Mouse (Mus musculus) kidney, embryonic 14.5 days (tissue): Measurements from ENCODE around the gene Prtn3. TPM values are rescaled to one million over a fixed set of nuclear protein-coding genes. Genes with fewer than 3 reads are reported as not detected.

Experiments
- ATAC-seq: fragments of 200-750 bp; cut with Nextera tagmentation; 2 replicates; pipeline ENCODE4 v1.8.0; 2017; ENCODE audit warnings: moderate number of reproducible peaks, mild to moderate bottlenecking, moderate TSS enrichment, moderate library complexity; ENCODE audit not compliant: low FRiP score, low TSS enrichment
- H3K27ac ChIP-seq: fragments of 300-500 bp; sonication (generic); 2 replicates; pipeline ENCODE4 v1.5.1; 2014; ENCODE audit warnings: low read depth, mild to moderate bottlenecking, low read length, moderate library complexity, mixed read lengths
- H3K27me3 ChIP-seq: fragments of 300-500 bp; sonication (generic); 2 replicates; pipeline ENCODE4 v1.6.1; 2014; ENCODE audit warnings: mild to moderate bottlenecking, low read length; ENCODE audit not compliant: control insufficient read depth, insufficient read depth
- H3K36me3 ChIP-seq: fragments of 300-500 bp; sonication (generic); 2 replicates; pipeline ENCODE4 v1.6.1; 2014; ENCODE audit warnings: low read length, mixed read lengths; ENCODE audit not compliant: control insufficient read depth, insufficient read depth
- H3K4me1 ChIP-seq: fragments of 300-500 bp; sonication (generic); 2 replicates; pipeline ENCODE4 v1.6.1; 2014; ENCODE audit warnings: low read length, mixed read lengths; ENCODE audit not compliant: control insufficient read depth, insufficient read depth
- H3K4me2 ChIP-seq: fragments of 300-500 bp; sonication (generic); replicated peaks from 2 replicates; pipeline ENCODE4 v1.6.1; 2014; ENCODE audit warnings: low read depth, mild to moderate bottlenecking, low read length
- H3K4me3 ChIP-seq: fragments of 300-500 bp; sonication (generic); 2 replicates; pipeline ENCODE4 v1.5.1; 2014; ENCODE audit warnings: mild to moderate bottlenecking, low read length
- H3K9ac ChIP-seq: fragments of 300-500 bp; sonication (generic); 2 replicates; pipeline ENCODE4 v1.6.1; 2014; ENCODE audit warnings: low read depth, mild to moderate bottlenecking, low read length, moderate library complexity
- H3K9me3 ChIP-seq: fragments of 300-500 bp; sonication (generic); 2 replicates; pipeline ENCODE4 v1.6.1; 2016; ENCODE audit warnings: low read length; ENCODE audit not compliant: control insufficient read depth
- WGBS: fragments of 180-500 bp; shearing (Covaris S2); extraction: QIAGEN DNeasy Blood & Tissue Kit; methylation state at CpG from one replicate; pipeline ENCODE4 v1.1.7; 2014; 5-methylcytosine and 5-hydroxymethylcytosine counted together
- polyA plus RNA-seq: library from polyadenylated mRNA; unstranded; fragments of >200 nt; fragmentation: Nextera tagmentation; extraction: Ambion mirVana; gene quantifications from 2 replicates; pipeline ENCODE4 v1.2.1, GENCODE M21; 2014

Gene Prtn3
- polyA plus RNA-seq, 1 experiment from 2014 or later, result 9.6 TPM

- no peak for ATAC-seq
- Histone ChIP-seq H3K9me3 (no peaks in the 10 kb centered on the region), H3K4me1 (peaks cover 37% of the 10 kb centered on the region), H3K9ac (no peak overlapping the region), H3K36me3 (no peaks in the 10 kb centered on the region), H3K27ac (no peak overlapping the region), H3K4me3 (no peak overlapping the region), H3K27me3 (peaks cover 31% of the 10 kb centered on the region), H3K4me2 (no peak overlapping the region; the same call in 1 of the 2 replicates)
- 12% methylated on average over 29 of the region's 29 CpGs for WGBS
Observed at GRCm38 (mm10) chr10:79924998-79925784, 50.9 kb downstream of the Prtn3 start.

GRCm38 (mm10) chr10:79925785-79926490 lies 51.7 kb downstream of the Prtn3 start:
- peaks cover 4% of the 10 kb centered on the region for H3K36me3 ChIP-seq
- peak; percentile 2; the same call in 1 of the 2 replicates for ATAC-seq
- peaks cover 23% of the 10 kb centered on the region for H3K27me3 ChIP-seq
- peaks cover 32% of the 10 kb centered on the region for H3K4me1 ChIP-seq
- H3K4me2 ChIP-seq, result peak overlapping the region; percentile 88
- peak overlapping the region; percentile 83 for H3K9ac ChIP-seq
- H3K27ac ChIP-seq, result peak overlapping the region; percentile 97; the same call in 1 of the 2 replicates
- WGBS, result 9% methylated on average over 15 of the region's 15 CpGs
- no peaks in the 10 kb centered on the region for H3K9me3 ChIP-seq
- H3K4me3 ChIP-seq, result peak overlapping the region; percentile 74

- Histone ChIP-seq H3K27me3 (peaks cover 15% of the 10 kb centered on the region), H3K27ac (peak within 1 kb of the TSS; percentile 97), H3K36me3 (peaks cover 11% of the 10 kb centered on the region), H3K4me1 (peaks cover 28% of the 10 kb centered on the region), H3K4me3 (peak within 1 kb of the TSS; percentile 74), H3K9ac (peak within 1 kb of the TSS; percentile 83), H3K4me2 (peak within 1 kb of the TSS; percentile 88), H3K9me3 (no peaks in the 10 kb centered on the region)
- ATAC-seq, result peak; percentile 70
- WGBS, result under 1% methylated on average over 63 of the region's 63 CpGs
Observed at GRCm38 (mm10) chr10:79926491-79927323, 52.4 kb downstream of the Prtn3 start, which contains the start of gene Arid3a. Gene Arid3a, plus strand, starts transcription at chr10:79927043.

GRCm38 (mm10) chr10:79927324-79928029 lies 53.2 kb downstream of the Prtn3 start:
- H3K4me3 ChIP-seq, result peak overlapping the region; percentile 74
- ATAC-seq, result peak; percentile 47
- peaks cover 8% of the 10 kb centered on the region for H3K27me3 ChIP-seq
- under 1% methylated on average over 52 of the region's 54 CpGs for WGBS
- H3K27ac ChIP-seq, result peak overlapping the region; percentile 97
- H3K4me1 ChIP-seq, result peaks cover 33% of the 10 kb centered on the region
- H3K9me3 ChIP-seq, result no peaks in the 10 kb centered on the region
- peak overlapping the region; percentile 88 for H3K4me2 ChIP-seq
- H3K9ac ChIP-seq, result peak overlapping the region; percentile 83
- peaks cover 19% of the 10 kb centered on the region for H3K36me3 ChIP-seq

GRCm38 (mm10) chr10:79928030-79928694 lies 53.9 kb downstream of the Prtn3 start:
- H3K36me3 ChIP-seq, result peaks cover 19% of the 10 kb centered on the region
- peak overlapping the region; percentile 74 for H3K4me3 ChIP-seq
- no peaks in the 10 kb centered on the region for H3K9me3 ChIP-seq
- ATAC-seq, result 0 out of 2 replicates have a peak, but pooled peaks have one; percentile 3
- WGBS, result under 1% methylated on average over 29 of the region's 29 CpGs
- H3K27me3 ChIP-seq, result peaks cover 2% of the 10 kb centered on the region; the same call in 1 of the 2 replicates
- H3K4me1 ChIP-seq, result peaks cover 40% of the 10 kb centered on the region
- peak overlapping the region; percentile 88 for H3K4me2 ChIP-seq
- H3K27ac ChIP-seq, result peak overlapping the region; percentile 97
- H3K9ac ChIP-seq, result peak overlapping the region; percentile 83

- H3K36me3 ChIP-seq, result peaks cover 25% of the 10 kb centered on the region
- H3K4me2 ChIP-seq, result peak overlapping the region; percentile 88
- peak overlapping the region; percentile 97 for H3K27ac ChIP-seq
- ATAC-seq, result no peak
- H3K27me3 ChIP-seq, result no peaks in the 10 kb centered on the region
- 12% methylated on average over 8 of the region's 9 CpGs for WGBS
- peak overlapping the region; percentile 83 for H3K9ac ChIP-seq
- H3K9me3 ChIP-seq, result no peaks in the 10 kb centered on the region
- H3K4me3 ChIP-seq, result peak overlapping the region; percentile 74
- H3K4me1 ChIP-seq, result peaks cover 50% of the 10 kb centered on the region
Observed at GRCm38 (mm10) chr10:79928907-79929701, 54.8 kb downstream of the Prtn3 start.

GRCm38 (mm10) chr10:79929967-79930825 lies 55.9 kb downstream of the Prtn3 start:
- no peak overlapping the region for H3K27ac ChIP-seq

More at GRCm38 (mm10) chr10:79929967-79930825, 55.9 kb downstream of the Prtn3 start:
- WGBS, result 86% methylated on average over 18 of the region's 18 CpGs
- peaks cover 60% of the 10 kb centered on the region for H3K4me1 ChIP-seq
- H3K4me3 ChIP-seq, result 0 out of 2 replicates have a peak overlapping the region, but pooled peaks have one; percentile 74
- no peaks in the 10 kb centered on the region for H3K9me3 ChIP-seq
- no peaks in the 10 kb centered on the region for H3K27me3 ChIP-seq
- H3K36me3 ChIP-seq, result peaks cover 31% of the 10 kb centered on the region
- no peak for ATAC-seq
- H3K4me2 ChIP-seq, result no peak overlapping the region
- no peak overlapping the region for H3K9ac ChIP-seq
